Mouse (Mus musculus) myocyte (in vitro differentiated cells): ENCODE data around the gene Olfr172. TPM values are rescaled to one million over a fixed set of nuclear protein-coding genes. Genes with fewer than 3 reads are reported as not detected.

Source experiments
- H3K27me3 ChIP-seq: one replicate; pipeline ENCODE4 v1.6.1; 2011; ENCODE audit not compliant: control insufficient read depth, insufficient read depth, insufficient read length
- H3K36me3 ChIP-seq: one replicate; pipeline ENCODE4 v1.6.1; 2011; ENCODE audit not compliant: control insufficient read depth, insufficient read depth
- H3K4me2 ChIP-seq: one replicate; pipeline ENCODE4 v1.6.1; 2011; ENCODE audit warnings: low read depth, control low read depth
- H3K4me3 ChIP-seq: one replicate; pipeline ENCODE4 v1.5.1; 2011; ENCODE audit warnings: mild to moderate bottlenecking, control low read depth, moderate library complexity
- H3K79me2 ChIP-seq: one replicate; pipeline ENCODE4 v1.6.1; 2011; ENCODE audit not compliant: control insufficient read depth, insufficient read depth
- H3ac ChIP-seq: one replicate; pipeline ENCODE4 v1.6.1; 2011; ENCODE audit not compliant: control insufficient read depth, insufficient read length
- CEBPB ChIP-seq: IDR thresholded peaks from 2 replicates; pipeline ENCODE4 v1.6.1; 2011; ENCODE audit warnings: mild to moderate bottlenecking, moderate library complexity; ENCODE audit not compliant: poor library complexity, insufficient read depth, severe bottlenecking
- E2F4 ChIP-seq: IDR thresholded peaks from one replicate; pipeline ENCODE4 v1.6.1; 2011; ENCODE audit warnings: mild to moderate bottlenecking, control low read depth, moderate library complexity; ENCODE audit not compliant: insufficient read depth
- MAX ChIP-seq: IDR thresholded peaks from one replicate; pipeline ENCODE4 v1.6.1; 2011; ENCODE audit warnings: low read depth, mild to moderate bottlenecking, control low read depth
- MYOD1 ChIP-seq, 3 experiments: IDR thresholded peaks; one replicate each; pipeline ENCODE4 v1.6.1; 2011; ENCODE audit warnings: control low read depth in 2 of 3, low read depth in 2 of 3, mild to moderate bottlenecking in 2 of 3, moderate library complexity in 1 of 3; ENCODE audit not compliant: insufficient read length in 2 of 3, control insufficient read depth in 1 of 3
- MYOG ChIP-seq, 3 experiments: IDR thresholded peaks; one replicate each; pipeline ENCODE4 v1.6.1; 2011; ENCODE audit warnings: control low read depth in 2 of 3, low read depth in 2 of 3, mild to moderate bottlenecking in 2 of 3; ENCODE audit not compliant: insufficient read length in 2 of 3, control insufficient read depth in 1 of 3, insufficient read depth in 1 of 3
- POLR2A ChIP-seq: IDR thresholded peaks from one replicate; pipeline ENCODE4 v1.6.1; 2011; ENCODE audit warnings: low read depth, mild to moderate bottlenecking, control low read depth, moderate library complexity; ENCODE audit not compliant: insufficient read length
- POLR2AphosphoS2 ChIP-seq: IDR thresholded peaks from one replicate; pipeline ENCODE4 v1.6.1; 2011; ENCODE audit warnings: low read depth, control low read depth; ENCODE audit not compliant: insufficient read length
- REST ChIP-seq: IDR thresholded peaks from one replicate; pipeline ENCODE4 v1.6.1; 2011; ENCODE audit warnings: mild to moderate bottlenecking, control low read depth, moderate library complexity; ENCODE audit not compliant: insufficient read depth, insufficient read length
- SRF ChIP-seq: IDR thresholded peaks from one replicate; pipeline ENCODE4 v1.6.1; 2011; ENCODE audit warnings: low read depth; ENCODE audit not compliant: control insufficient read depth, insufficient read length
- TCF12 ChIP-seq: IDR thresholded peaks from one replicate; pipeline ENCODE4 v1.6.1; 2011; ENCODE audit warnings: mild to moderate bottlenecking, control low read depth; ENCODE audit not compliant: poor library complexity, insufficient read depth, severe bottlenecking
- TCF3 ChIP-seq: IDR thresholded peaks from one replicate; pipeline ENCODE4 v1.6.1; 2011; ENCODE audit warnings: low read depth, control low read depth; ENCODE audit not compliant: insufficient read length
- USF1 ChIP-seq: IDR thresholded peaks from one replicate; pipeline ENCODE4 v1.6.1; 2011; ENCODE audit warnings: low read depth, mild to moderate bottlenecking, control low read depth, moderate library complexity
- polyA plus RNA-seq: library from polyadenylated mRNA; unstranded; fragments of >200 nt; fragmentation: generic; extraction: Trizol; gene quantifications from one replicate; pipeline ENCODE4 v1.2.1, GENCODE M21; 2012; ENCODE audit warnings: missing spikeins

Gene Olfr172
- polyA plus RNA-seq, 1 experiment = not detected

DNA sequence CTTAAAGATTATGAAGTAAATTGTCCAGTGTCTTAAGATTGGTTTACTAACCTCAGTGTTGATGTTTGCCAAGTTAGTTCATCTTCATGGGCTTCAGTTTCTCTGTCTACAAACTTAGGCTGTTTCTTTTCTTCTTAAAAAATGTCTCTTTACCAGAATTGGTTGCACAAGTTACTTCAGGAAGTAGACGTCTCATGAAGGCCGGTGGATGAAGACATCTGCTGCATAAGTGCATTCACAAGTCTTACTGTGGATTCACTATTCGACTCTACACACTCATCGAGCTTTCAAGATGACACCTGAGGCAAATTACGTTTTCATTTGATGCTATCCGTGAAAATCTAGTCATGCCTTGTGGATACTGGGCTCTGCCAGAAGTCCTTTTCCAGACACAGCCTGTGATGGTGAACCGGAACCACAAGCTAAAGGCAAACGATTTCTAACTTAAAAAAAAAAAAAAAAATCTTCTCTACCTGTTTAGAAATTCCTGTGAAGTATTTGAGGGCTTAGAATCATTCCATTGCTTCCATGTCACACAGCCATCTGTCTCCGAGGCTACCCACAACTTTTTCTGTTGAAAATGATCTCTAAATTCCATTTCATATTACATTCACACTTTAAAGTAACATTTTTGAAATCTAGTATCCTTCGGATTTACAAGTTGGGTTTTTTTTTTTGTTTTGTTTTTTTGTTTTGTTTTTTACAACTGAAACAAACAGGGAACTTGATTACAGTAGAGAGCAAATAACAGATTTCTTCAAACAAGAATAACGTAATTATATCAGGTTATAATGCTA, 36.1 kb downstream of the Olfr172 start:
- H3K27me3 ChIP-seq = no peaks in the 10 kb centered on the region
- TF ChIP-seq E2F4 (no peak), POLR2AphosphoS2 (no peak), MAX (no peak), TCF3 (no peak), SRF (no peak), CEBPB (no peak), MYOG (IDR thresholded peaks at IDR 0.05; ENCODE audit: control insufficient read depth in 1 of 3, insufficient read depth in 1 of 3, insufficient read length in 2 of 3, low read depth in 2 of 3) (no peak), USF1 (no peak), TCF12 (no peak), MYOD1 (IDR thresholded peaks at IDR 0.05; ENCODE audit: control insufficient read depth in 1 of 3, insufficient read length in 2 of 3, low read depth in 2 of 3) (no peak)
- H3K4me3 ChIP-seq = peak overlapping the region; percentile 68
- peak overlapping the region; percentile 82 for H3K4me2 ChIP-seq
- no peak overlapping the region for H3ac ChIP-seq
- peaks cover 18% of the 10 kb centered on the region for H3K79me2 ChIP-seq
- H3K36me3 ChIP-seq = peaks cover 23% of the 10 kb centered on the region

DNA sequence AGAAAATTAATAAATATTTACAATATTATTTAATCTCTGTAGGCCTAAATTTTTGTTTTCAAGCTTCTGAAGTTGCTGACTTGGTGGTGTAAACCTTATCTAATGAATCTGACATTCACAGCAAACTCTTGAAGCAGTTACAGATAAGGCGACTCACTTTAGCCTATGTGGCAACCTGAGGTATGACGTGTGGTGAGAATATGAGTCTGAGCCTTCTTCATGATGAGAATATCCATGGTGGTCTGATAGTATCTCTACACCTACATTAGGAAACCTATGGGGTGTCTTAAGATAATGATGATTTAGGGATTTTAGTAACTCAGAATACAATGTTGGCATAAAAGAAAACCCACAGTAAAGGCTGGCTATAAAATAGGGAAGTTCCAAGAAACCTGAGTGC, 40.7 kb downstream of the Olfr172 start:
- no peak overlapping the region for H3ac ChIP-seq
- H3K36me3 ChIP-seq = no peaks in the 10 kb centered on the region
- no peak overlapping the region for H3K4me2 ChIP-seq
- H3K4me3 ChIP-seq = no peak overlapping the region
- TF ChIP-seq E2F4 (no peak), MAX (no peak), MYOG (IDR thresholded peaks at IDR 0.05; ENCODE audit: control insufficient read depth in 1 of 3, insufficient read depth in 1 of 3, insufficient read length in 2 of 3, low read depth in 2 of 3) (no peak), POLR2AphosphoS2 (no peak), REST (no peak), SRF (no peak), CEBPB (no peak), TCF3 (no peak), POLR2A (no peak), USF1 (no peak)
- H3K27me3 ChIP-seq = no peaks in the 10 kb centered on the region
- H3K79me2 ChIP-seq = no peaks in the 10 kb centered on the region

GRCm38 (mm10) chr16:58718666-58719120, 44.3 kb downstream of the Olfr172 start, which contains the start of gene Gpr15:
Gpr15 (minus strand) TSS chr16:58719070.
- TF ChIP-seq MYOD1 (IDR thresholded peaks at IDR 0.05; ENCODE audit: control insufficient read depth in 1 of 3, insufficient read length in 2 of 3, low read depth in 2 of 3) (no peak), USF1 (no peak), SRF (no peak), CEBPB (no peak), MAX (no peak), TCF3 (no peak), REST (no peak), E2F4 (no peak), POLR2A (no peak), MYOG (IDR thresholded peaks at IDR 0.05; ENCODE audit: control insufficient read depth in 1 of 3, insufficient read depth in 1 of 3, insufficient read length in 2 of 3, low read depth in 2 of 3) (no peak), POLR2AphosphoS2 (no peak)
- Histone ChIP-seq H3K36me3 (no peaks in the 10 kb centered on the region), H3K4me3 (no peak within 1 kb of the TSS), H3ac (no peak within 1 kb of the TSS), H3K4me2 (no peak within 1 kb of the TSS), H3K27me3 (no peaks in the 10 kb centered on the region), H3K79me2 (no peaks in the 10 kb centered on the region)

GRCm38 (mm10) chr16:58715018-58715417, 48.0 kb downstream of the Olfr172 start:
- TF ChIP-seq MYOG (IDR thresholded peaks at IDR 0.05; ENCODE audit: control insufficient read depth in 1 of 3, insufficient read depth in 1 of 3, insufficient read length in 2 of 3, low read depth in 2 of 3) = no peak
- TF ChIP-seq TCF12 = no peak
- no peak for TF ChIP-seq REST
- no peak for TF ChIP-seq POLR2AphosphoS2
- TF ChIP-seq SRF = no peak
- no peak for TF ChIP-seq POLR2A
- no peak for TF ChIP-seq MYOD1 (IDR thresholded peaks at IDR 0.05; ENCODE audit: control insufficient read depth in 1 of 3, insufficient read length in 2 of 3, low read depth in 2 of 3)
- no peak for TF ChIP-seq TCF3
- no peak for TF ChIP-seq MAX
- TF ChIP-seq E2F4 = no peak
- TF ChIP-seq CEBPB = no peak
- TF ChIP-seq USF1 = no peak
- no peak overlapping the region for H3K4me2 ChIP-seq
- no peak overlapping the region for H3ac ChIP-seq
- no peak overlapping the region for H3K4me3 ChIP-seq
- no peaks in the 10 kb centered on the region for H3K27me3 ChIP-seq
- no peaks in the 10 kb centered on the region for H3K79me2 ChIP-seq
- no peaks in the 10 kb centered on the region for H3K36me3 ChIP-seq
